Mouse (Mus musculus) midbrain, postnatal 0 days (tissue): ENCODE measurements around the gene Erg. TPM values are rescaled to one million over a fixed set of nuclear protein-coding genes. Genes with fewer than 3 reads are reported as not detected.

Source experiments
- ATAC-seq: fragments of 200-750 bp; cut with Nextera tagmentation; 2 replicates; pipeline ENCODE4 v1.8.0; 2017; ENCODE audit warnings: moderate number of reproducible peaks, mild to moderate bottlenecking, moderate TSS enrichment, moderate library complexity; ENCODE audit not compliant: low FRiP score
- DNase-seq: peaks from one replicate; pipeline ENCODE4 v3.0.0-alpha.2; 2015; ENCODE audit warnings: low spot score
- H3K27ac ChIP-seq: fragments of 300-500 bp; sonication (generic); 2 replicates; pipeline ENCODE4 v1.5.1; 2014; ENCODE audit warnings: low read depth, mild to moderate bottlenecking, low read length, mixed read lengths
- H3K27me3 ChIP-seq: fragments of 300-500 bp; sonication (generic); 2 replicates; pipeline ENCODE4 v1.6.1; 2014; ENCODE audit warnings: low read length, control low read depth, mixed read lengths; ENCODE audit not compliant: insufficient read depth
- H3K36me3 ChIP-seq: fragments of 300-500 bp; sonication (generic); 2 replicates; pipeline ENCODE4 v1.6.1; 2014; ENCODE audit warnings: low read length, control low read depth, mixed read lengths; ENCODE audit not compliant: insufficient read depth
- H3K4me1 ChIP-seq: fragments of 300-500 bp; sonication (generic); 2 replicates; pipeline ENCODE4 v1.6.1; 2014; ENCODE audit warnings: mild to moderate bottlenecking, control low read depth, antibody characterized with exemption, low read length, mixed read lengths; ENCODE audit not compliant: insufficient read depth
- H3K4me2 ChIP-seq: fragments of 300-500 bp; sonication (generic); 2 replicates; pipeline ENCODE4 v1.6.1; 2014; ENCODE audit warnings: low read depth, mild to moderate bottlenecking, low read length, mixed read lengths; ENCODE audit not compliant: poor library complexity, severe bottlenecking
- H3K4me3 ChIP-seq: fragments of 300-500 bp; sonication (generic); 2 replicates; pipeline ENCODE4 v1.5.1; 2014; ENCODE audit warnings: low read depth, mild to moderate bottlenecking, low read length, moderate library complexity
- H3K9ac ChIP-seq: fragments of 300-500 bp; sonication (generic); replicated peaks from 2 replicates; pipeline ENCODE4 v1.6.1; 2014; ENCODE audit warnings: mild to moderate bottlenecking, low read length, moderate library complexity, mixed read lengths; ENCODE audit not compliant: poor library complexity, severe bottlenecking
- H3K9me3 ChIP-seq: fragments of 300-500 bp; sonication (generic); 2 replicates; pipeline ENCODE4 v1.6.1; 2016; ENCODE audit warnings: low read length, control low read depth
- CTCF ChIP-seq: IDR thresholded peaks from 2 replicates; pipeline ENCODE4 v1.5.1; 2016; ENCODE audit warnings: antibody characterized with exemption, mild to moderate bottlenecking
- WGBS: fragments of 180-500 bp; shearing (Covaris S2); extraction: QIAGEN DNeasy Blood & Tissue Kit; methylation state at CpG from one replicate; pipeline ENCODE4 v1.1.7; 2014; 5-methylcytosine and 5-hydroxymethylcytosine counted together
- polyA plus RNA-seq: library from polyadenylated mRNA; unstranded; fragments of >200 nt; fragmentation: Nextera tagmentation; extraction: Ambion mirVana; gene quantifications from 2 replicates; pipeline ENCODE4 v1.2.1, GENCODE M21; 2015
- total RNA-seq: library from RNA; depleted of rRNA; stranded (reverse); fragments of >200 nt; gene quantifications from 2 replicates; pipeline ENCODE4 v1.2.3, GENCODE M21; 2014

Erg gene
- total and polyA plus RNA-seq, 2 experiments from 2014 or later: 0.89 to 4.8 TPM

- H3K27ac ChIP-seq: no peak overlapping the region
- H3K9me3 ChIP-seq: no peaks in the 10 kb centered on the region
- ATAC-seq (no peak), DNase-seq (no peak)
- H3K4me2 ChIP-seq: no peak overlapping the region
- no peak for TF ChIP-seq CTCF
- no peak overlapping the region for H3K4me3 ChIP-seq
- H3K27me3 ChIP-seq: no peaks in the 10 kb centered on the region
- H3K36me3 ChIP-seq: no peaks in the 10 kb centered on the region
- 91% methylated on average over 5 of the region's 5 CpGs for WGBS
- no peak overlapping the region for H3K9ac ChIP-seq
- H3K4me1 ChIP-seq: no peaks in the 10 kb centered on the region
Observed at GRCm38 (mm10) chr16:95550496-95550895, 35.9 kb downstream of the Erg start.

GRCm38 (mm10) chr16:95544753-95545152, 41.6 kb downstream of the Erg start:
- no peak for TF ChIP-seq CTCF
- Histone ChIP-seq H3K27ac (no peak overlapping the region), H3K4me2 (no peak overlapping the region), H3K27me3 (no peaks in the 10 kb centered on the region), H3K36me3 (no peaks in the 10 kb centered on the region), H3K4me3 (no peak overlapping the region), H3K9ac (no peak overlapping the region), H3K4me1 (no peaks in the 10 kb centered on the region), H3K9me3 (no peaks in the 10 kb centered on the region)
- ATAC-seq: no peak
- no peak for DNase-seq
- 91% methylated on average over 5 of the region's 5 CpGs for WGBS

GRCm38 (mm10) chr16:95543471-95543870, 42.9 kb downstream of the Erg start:
- Histone ChIP-seq H3K9ac (no peak overlapping the region), H3K4me2 (no peak overlapping the region), H3K27ac (no peak overlapping the region), H3K36me3 (no peaks in the 10 kb centered on the region), H3K4me1 (no peaks in the 10 kb centered on the region), H3K9me3 (no peaks in the 10 kb centered on the region), H3K27me3 (no peaks in the 10 kb centered on the region), H3K4me3 (no peak overlapping the region)
- ATAC-seq: no peak
- DNase-seq: no peak
- TF ChIP-seq CTCF: no peak
- WGBS: 79% methylated on average over 12 of the region's 12 CpGs

GRCm38 (mm10) chr16:95535151-95535550, 51.2 kb downstream of the Erg start:
- 76% methylated on average over 3 of the region's 3 CpGs for WGBS
- no peaks in the 10 kb centered on the region for H3K9me3 ChIP-seq
- no peak overlapping the region for H3K9ac ChIP-seq
- no peak overlapping the region for H3K4me3 ChIP-seq
- TF ChIP-seq CTCF: no peak
- no peak overlapping the region for H3K27ac ChIP-seq
- H3K27me3 ChIP-seq: no peaks in the 10 kb centered on the region
- H3K4me1 ChIP-seq: no peaks in the 10 kb centered on the region
- DNase-seq (no peak), ATAC-seq (no peak)
- H3K4me2 ChIP-seq: no peak overlapping the region
- H3K36me3 ChIP-seq: no peaks in the 10 kb centered on the region

- WGBS: 72% methylated on average over 13 of the region's 13 CpGs
- Histone ChIP-seq H3K4me3 (no peak overlapping the region), H3K4me2 (no peak overlapping the region), H3K4me1 (no peaks in the 10 kb centered on the region), H3K27ac (no peak overlapping the region), H3K9ac (no peak overlapping the region), H3K36me3 (no peaks in the 10 kb centered on the region), H3K9me3 (no peaks in the 10 kb centered on the region), H3K27me3 (no peaks in the 10 kb centered on the region)
- ATAC-seq (no peak), DNase-seq (no peak)
- TF ChIP-seq CTCF: no peak
Observed at GRCm38 (mm10) chr16:95532387-95533077, 53.9 kb downstream of the Erg start.

GRCm38 (mm10) chr16:95527561-95527960, 58.8 kb downstream of the Erg start:
- whole genome bisulfite sequencing: 89% methylated on average over 2 of the region's 2 CpGs

More at GRCm38 (mm10) chr16:95527561-95527960, 58.8 kb downstream of the Erg start:
- H3K36me3 ChIP-seq: no peaks in the 10 kb centered on the region
- no peak overlapping the region for H3K4me3 ChIP-seq
- no peaks in the 10 kb centered on the region for H3K27me3 ChIP-seq
- H3K9me3 ChIP-seq: no peaks in the 10 kb centered on the region
- no peak for TF ChIP-seq CTCF
- ATAC-seq (no peak), DNase-seq (no peak)
- H3K4me2 ChIP-seq: no peak overlapping the region
- H3K27ac ChIP-seq: no peak overlapping the region
- H3K9ac ChIP-seq: no peak overlapping the region
- H3K4me1 ChIP-seq: no peaks in the 10 kb centered on the region
